Mouse (Mus musculus): Measurements from ENCODE around the gene Ces1a. TPM values are rescaled to one million over a fixed set of nuclear protein-coding genes. Genes with fewer than 3 reads are reported as not detected.

Ces1a gene
- polyA plus RNA-seq, 1 experiment: not detected

DNA sequence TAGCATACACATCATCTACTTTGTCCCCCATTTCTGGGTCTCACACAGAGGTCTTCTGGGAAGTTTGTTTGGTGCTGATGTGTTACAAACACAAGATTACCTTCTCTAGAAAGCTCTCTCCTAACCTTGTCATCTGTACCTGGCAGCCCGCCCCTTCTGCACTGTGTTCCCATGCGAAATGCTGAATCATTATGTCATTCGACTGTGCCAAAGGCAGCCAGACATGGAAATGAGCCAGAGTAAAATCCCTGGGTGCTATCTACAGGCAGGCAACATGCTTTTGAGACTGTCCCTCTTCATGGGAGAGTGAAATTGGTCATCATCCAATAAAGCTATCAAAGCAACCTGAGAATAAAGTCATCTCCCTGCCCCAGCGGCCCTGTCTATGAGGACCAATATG lies 27.3 kb upstream of the Ces1a start:
- Histone ChIP-seq H3K9me3 (replicated peaks; ENCODE audit: control insufficient read depth, insufficient read depth, low read length, poor library complexity, severe bottlenecking) (no peaks in the 10 kb centered on the region; the same call in 1 of the 2 replicates), H3K4me1 (ENCODE audit: control insufficient read depth, insufficient read depth, low read length) (no peaks in the 10 kb centered on the region), H3K27me3 (ENCODE audit: control insufficient read depth, insufficient read depth, low read length, poor library complexity, severe bottlenecking) (no peaks in the 10 kb centered on the region), H3K27ac (ENCODE audit: insufficient read depth, low read length) (no peak overlapping the region), H3K9ac (ENCODE audit: low read depth, poor library complexity, severe bottlenecking) (no peak overlapping the region), H3K36me3 (ENCODE audit: control insufficient read depth, insufficient read depth, low read length, poor library complexity, severe bottlenecking) (no peaks in the 10 kb centered on the region), H3K4me3 (ENCODE audit: low read depth, low read length) (no peak overlapping the region)
- no peak for TF ChIP-seq EP300 (IDR thresholded peaks at IDR 0.05; ENCODE audit: insufficient read depth, low read depth, low read length)
- no peak for TF ChIP-seq CTCF (IDR thresholded peaks at IDR 0.05; ENCODE audit: low read depth, low read length)
- no peak for TF ChIP-seq POLR2A (IDR thresholded peaks at IDR 0.05; ENCODE audit: insufficient read depth, low read length)

- TF ChIP-seq CTCF (IDR thresholded peaks at IDR 0.05; ENCODE audit: low read depth, low read length) (no peak), POLR2A (IDR thresholded peaks at IDR 0.05; ENCODE audit: insufficient read depth, low read length) (no peak), EP300 (IDR thresholded peaks at IDR 0.05; ENCODE audit: insufficient read depth, low read depth, low read length) (no peak)
- Histone ChIP-seq H3K36me3 (ENCODE audit: control insufficient read depth, insufficient read depth, low read length, poor library complexity, severe bottlenecking) (no peaks in the 10 kb centered on the region), H3K4me3 (ENCODE audit: low read depth, low read length) (no peak overlapping the region), H3K4me1 (ENCODE audit: control insufficient read depth, insufficient read depth, low read length) (no peaks in the 10 kb centered on the region), H3K9ac (ENCODE audit: low read depth, poor library complexity, severe bottlenecking) (no peak overlapping the region), H3K27ac (ENCODE audit: insufficient read depth, low read length) (no peak overlapping the region), H3K9me3 (replicated peaks; ENCODE audit: control insufficient read depth, insufficient read depth, low read length, poor library complexity, severe bottlenecking) (no peaks in the 10 kb centered on the region), H3K27me3 (ENCODE audit: control insufficient read depth, insufficient read depth, low read length, poor library complexity, severe bottlenecking) (no peaks in the 10 kb centered on the region)
Observed at GRCm38 (mm10) chr8:93063416-93064117, 15.6 kb upstream of the Ces1a start.

- Histone ChIP-seq H3K9me3 (replicated peaks; ENCODE audit: control insufficient read depth, insufficient read depth, low read length, poor library complexity, severe bottlenecking) (no peaks in the 10 kb centered on the region; the same call in 1 of the 2 replicates), H3K4me1 (ENCODE audit: control insufficient read depth, insufficient read depth, low read length) (no peaks in the 10 kb centered on the region), H3K27ac (ENCODE audit: insufficient read depth, low read length) (no peak overlapping the region), H3K27me3 (ENCODE audit: control insufficient read depth, insufficient read depth, low read length, poor library complexity, severe bottlenecking) (no peaks in the 10 kb centered on the region), H3K36me3 (ENCODE audit: control insufficient read depth, insufficient read depth, low read length, poor library complexity, severe bottlenecking) (no peaks in the 10 kb centered on the region), H3K9ac (ENCODE audit: low read depth, poor library complexity, severe bottlenecking) (no peak overlapping the region), H3K4me3 (ENCODE audit: low read depth, low read length) (no peak overlapping the region)
- TF ChIP-seq EP300 (IDR thresholded peaks at IDR 0.05; ENCODE audit: insufficient read depth, low read depth, low read length): no peak
- TF ChIP-seq CTCF (IDR thresholded peaks at IDR 0.05; ENCODE audit: low read depth, low read length): peak; percentile 54
Observed at GRCm38 (mm10) chr8:93059185-93059584, 11.2 kb upstream of the Ces1a start.

- TF ChIP-seq CTCF (IDR thresholded peaks at IDR 0.05; ENCODE audit: low read depth, low read length) (no peak), POLR2A (IDR thresholded peaks at IDR 0.05; ENCODE audit: insufficient read depth, low read length) (no peak), EP300 (IDR thresholded peaks at IDR 0.05; ENCODE audit: insufficient read depth, low read depth, low read length) (no peak)
- Histone ChIP-seq H3K27me3 (ENCODE audit: control insufficient read depth, insufficient read depth, low read length, poor library complexity, severe bottlenecking) (no peaks in the 10 kb centered on the region), H3K27ac (ENCODE audit: insufficient read depth, low read length) (no peak overlapping the region), H3K36me3 (ENCODE audit: control insufficient read depth, insufficient read depth, low read length, poor library complexity, severe bottlenecking) (no peaks in the 10 kb centered on the region), H3K4me3 (ENCODE audit: low read depth, low read length) (no peak overlapping the region), H3K9me3 (replicated peaks; ENCODE audit: control insufficient read depth, insufficient read depth, low read length, poor library complexity, severe bottlenecking) (peaks cover 8% of the 10 kb centered on the region), H3K9ac (ENCODE audit: low read depth, poor library complexity, severe bottlenecking) (no peak overlapping the region), H3K4me1 (ENCODE audit: control insufficient read depth, insufficient read depth, low read length) (no peaks in the 10 kb centered on the region)
Observed at GRCm38 (mm10) chr8:93055238-93055637, 7.2 kb upstream of the Ces1a start.

GRCm38 (mm10) chr8:93048510-93049416 lies 771 bp upstream of the Ces1a start:
- no peak for TF ChIP-seq CTCF (IDR thresholded peaks at IDR 0.05; ENCODE audit: low read depth, low read length)
- TF ChIP-seq EP300 (IDR thresholded peaks at IDR 0.05; ENCODE audit: insufficient read depth, low read depth, low read length): no peak
- no peak for TF ChIP-seq POLR2A (IDR thresholded peaks at IDR 0.05; ENCODE audit: insufficient read depth, low read length)
- Histone ChIP-seq H3K27ac (ENCODE audit: insufficient read depth, low read length) (no peak overlapping the region), H3K4me1 (ENCODE audit: control insufficient read depth, insufficient read depth, low read length) (no peaks in the 10 kb centered on the region), H3K4me3 (ENCODE audit: low read depth, low read length) (no peak overlapping the region), H3K9ac (ENCODE audit: low read depth, poor library complexity, severe bottlenecking) (no peak overlapping the region), H3K27me3 (ENCODE audit: control insufficient read depth, insufficient read depth, low read length, poor library complexity, severe bottlenecking) (no peaks in the 10 kb centered on the region), H3K9me3 (replicated peaks; ENCODE audit: control insufficient read depth, insufficient read depth, low read length, poor library complexity, severe bottlenecking) (peaks cover 25% of the 10 kb centered on the region), H3K36me3 (ENCODE audit: control insufficient read depth, insufficient read depth, low read length, poor library complexity, severe bottlenecking) (no peaks in the 10 kb centered on the region)

GRCm38 (mm10) chr8:93043083-93043482 lies 4.9 kb downstream of the Ces1a start:
- no peaks in the 10 kb centered on the region for H3K27me3 ChIP-seq (ENCODE audit: control insufficient read depth, insufficient read depth, low read length, poor library complexity, severe bottlenecking)
- no peak overlapping the region for H3K9ac ChIP-seq (ENCODE audit: low read depth, poor library complexity, severe bottlenecking)
- H3K9me3 ChIP-seq (replicated peaks; ENCODE audit: control insufficient read depth, insufficient read depth, low read length, poor library complexity, severe bottlenecking): 0 out of 2 replicates have a peak, but pooled peaks cover 2% of the 10 kb centered on the region
- TF ChIP-seq EP300 (IDR thresholded peaks at IDR 0.05; ENCODE audit: insufficient read depth, low read depth, low read length): no peak
- H3K4me1 ChIP-seq (ENCODE audit: control insufficient read depth, insufficient read depth, low read length): no peaks in the 10 kb centered on the region
- no peaks in the 10 kb centered on the region for H3K36me3 ChIP-seq (ENCODE audit: control insufficient read depth, insufficient read depth, low read length, poor library complexity, severe bottlenecking)
- H3K4me3 ChIP-seq (ENCODE audit: low read depth, low read length): no peak overlapping the region
- no peak overlapping the region for H3K27ac ChIP-seq (ENCODE audit: insufficient read depth, low read length)
